Mouse (Mus musculus): ENCODE data around the gene Socs4. TPM values are rescaled to one million over a fixed set of nuclear protein-coding genes. Genes with fewer than 3 reads are reported as not detected.

The Socs4 gene
- polyA plus RNA-seq, 1 experiment, result 8.4 TPM

GRCm38 (mm10) chr14:47273751-47274150, 3.0 kb upstream of the Socs4 start:
- Histone ChIP-seq H3K4me1 (ENCODE audit: control insufficient read depth, insufficient read depth, insufficient read length, low read length) (no peaks in the 10 kb centered on the region), H3K4me3 (ENCODE audit: insufficient read depth, low read depth, low read length) (no peak overlapping the region), H3K27ac (replicated peaks; ENCODE audit: low read depth, low read length) (no peak overlapping the region)

DNA sequence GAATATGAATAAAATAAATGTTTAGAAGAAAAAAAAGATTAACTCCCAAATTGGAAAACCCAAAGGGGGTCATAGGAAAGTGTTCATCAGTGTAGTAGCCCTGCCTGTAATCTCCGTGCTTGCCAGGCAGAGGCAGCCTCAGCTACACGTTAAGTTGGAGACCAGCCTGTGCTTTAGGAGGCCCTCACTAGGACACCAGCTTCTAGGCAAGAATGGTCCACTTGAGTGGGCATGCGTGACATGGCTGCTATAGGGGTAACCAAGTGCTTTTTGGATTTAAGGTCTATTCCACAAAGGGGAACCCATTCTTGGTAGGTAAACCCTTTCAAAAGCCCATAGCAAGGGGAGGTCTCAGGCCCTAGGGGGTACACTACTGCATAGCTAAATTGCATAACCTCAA, 1.3 kb upstream of the Socs4 start:
- no peak overlapping the region for H3K4me3 ChIP-seq (ENCODE audit: insufficient read depth, low read depth, low read length)
- no peaks in the 10 kb centered on the region for H3K4me1 ChIP-seq (ENCODE audit: control insufficient read depth, insufficient read depth, insufficient read length, low read length)
- no peak overlapping the region for H3K27ac ChIP-seq (replicated peaks; ENCODE audit: low read depth, low read length)

GRCm38 (mm10) chr14:47276036-47276603, 611 bp upstream of the Socs4 start:
- no peaks in the 10 kb centered on the region for H3K4me1 ChIP-seq (ENCODE audit: control insufficient read depth, insufficient read depth, insufficient read length, low read length)
- H3K27ac ChIP-seq (replicated peaks; ENCODE audit: low read depth, low read length), result no peak overlapping the region
- peak overlapping the region; percentile 84 for H3K4me3 ChIP-seq (ENCODE audit: insufficient read depth, low read depth, low read length)

- Histone ChIP-seq H3K4me3 (ENCODE audit: insufficient read depth, low read depth, low read length) (no peak overlapping the region), H3K27ac (replicated peaks; ENCODE audit: low read depth, low read length) (no peak overlapping the region), H3K4me1 (ENCODE audit: control insufficient read depth, insufficient read depth, insufficient read length, low read length) (no peaks in the 10 kb centered on the region)
Measured at GRCm38 (mm10) chr14:47279058-47279457, 2.3 kb downstream of the Socs4 start.

- Histone ChIP-seq H3K27ac (replicated peaks; ENCODE audit: low read depth, low read length) (no peak overlapping the region), H3K4me1 (ENCODE audit: control insufficient read depth, insufficient read depth, insufficient read length, low read length) (no peaks in the 10 kb centered on the region), H3K4me3 (ENCODE audit: insufficient read depth, low read depth, low read length) (no peak overlapping the region)
Measured at GRCm38 (mm10) chr14:47281535-47281934, 4.8 kb downstream of the Socs4 start.

DNA sequence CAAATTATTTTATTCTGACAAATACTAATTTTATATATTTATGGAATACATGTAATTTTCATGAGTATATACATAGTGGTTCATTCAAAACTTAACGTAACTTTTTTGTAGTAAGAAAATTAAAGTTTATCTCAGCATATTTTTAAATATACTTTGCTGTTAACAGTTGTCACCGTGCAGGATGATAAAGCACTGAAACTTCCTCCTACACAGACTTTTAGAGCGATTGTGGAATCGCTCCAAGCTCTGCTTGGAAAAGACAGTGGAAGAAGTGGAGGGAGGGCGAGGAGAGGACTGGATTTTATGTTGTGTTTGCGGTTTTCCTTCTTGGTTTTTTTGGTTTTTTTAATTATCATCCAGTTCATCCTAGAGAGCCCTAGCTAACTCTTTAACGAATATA, 6.8 kb downstream of the Socs4 start:
- Histone ChIP-seq H3K4me3 (ENCODE audit: insufficient read depth, low read depth, low read length) (no peak overlapping the region), H3K27ac (replicated peaks; ENCODE audit: low read depth, low read length) (no peak overlapping the region), H3K4me1 (ENCODE audit: control insufficient read depth, insufficient read depth, insufficient read length, low read length) (no peaks in the 10 kb centered on the region)

DNA sequence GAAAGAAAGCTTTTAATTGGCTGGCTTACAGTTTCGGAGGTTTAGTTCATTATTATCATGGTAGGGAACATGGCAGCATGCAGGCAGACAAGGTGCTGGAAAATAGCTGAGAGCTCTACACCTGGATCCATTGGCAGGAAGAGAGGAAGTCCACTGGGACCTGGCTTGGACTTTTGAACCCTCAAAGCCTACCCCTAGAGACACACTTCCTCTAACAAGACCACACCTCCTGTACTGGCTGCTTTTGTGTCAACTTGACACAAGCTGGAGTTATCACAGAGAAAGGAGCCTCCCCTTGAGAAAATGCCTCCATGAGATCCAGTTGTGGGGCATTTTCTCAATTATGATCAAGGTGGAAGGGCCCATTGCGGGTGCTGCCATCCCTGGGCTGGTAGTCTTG, 8.5 kb downstream of the Socs4 start:
- no peak overlapping the region for H3K4me3 ChIP-seq (ENCODE audit: insufficient read depth, low read depth, low read length)
- no peak overlapping the region for H3K27ac ChIP-seq (replicated peaks; ENCODE audit: low read depth, low read length)

DNA sequence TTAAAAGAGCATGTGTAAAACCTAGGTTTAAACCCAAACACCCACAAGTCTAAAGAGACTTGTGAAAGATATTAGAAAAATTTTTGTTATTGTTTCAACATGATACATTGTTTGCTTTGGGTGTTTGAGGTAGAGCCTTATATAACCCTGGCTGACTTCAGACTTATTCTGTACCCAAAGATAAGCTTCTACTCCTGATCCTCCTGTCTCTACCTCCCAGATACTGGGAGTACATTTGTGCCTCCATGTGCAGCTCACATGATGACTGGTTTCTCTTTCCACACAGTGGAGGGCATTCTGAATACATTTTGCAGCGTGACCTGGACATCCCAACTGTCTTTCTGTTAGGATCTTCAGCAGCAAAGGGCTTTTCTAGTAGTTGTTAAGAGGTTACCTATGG, 9.5 kb downstream of the Socs4 start:
- H3K4me1 ChIP-seq (ENCODE audit: control insufficient read depth, insufficient read depth, insufficient read length, low read length), result no peaks in the 10 kb centered on the region
- H3K4me3 ChIP-seq (ENCODE audit: insufficient read depth, low read depth, low read length), result no peak overlapping the region
- no peak overlapping the region for H3K27ac ChIP-seq (replicated peaks; ENCODE audit: low read depth, low read length)

More for the DNA sequence above, 8.5 kb downstream of the Socs4 start:
- no peaks in the 10 kb centered on the region for H3K4me1 ChIP-seq (ENCODE audit: control insufficient read depth, insufficient read depth, insufficient read length, low read length)

GRCm38 (mm10) chr14:47287021-47287420, 10.3 kb downstream of the Socs4 start:
- Histone ChIP-seq H3K4me1 (ENCODE audit: control insufficient read depth, insufficient read depth, insufficient read length, low read length) (no peaks in the 10 kb centered on the region), H3K27ac (replicated peaks; ENCODE audit: low read depth, low read length) (no peak overlapping the region), H3K4me3 (ENCODE audit: insufficient read depth, low read depth, low read length) (no peak overlapping the region)

GRCm38 (mm10) chr14:47291772-47292171, 15.0 kb downstream of the Socs4 start:
- no peak overlapping the region for H3K27ac ChIP-seq (replicated peaks; ENCODE audit: low read depth, low read length)
- no peaks in the 10 kb centered on the region for H3K4me1 ChIP-seq (ENCODE audit: control insufficient read depth, insufficient read depth, insufficient read length, low read length)
- H3K4me3 ChIP-seq (ENCODE audit: insufficient read depth, low read depth, low read length), result no peak overlapping the region

DNA sequence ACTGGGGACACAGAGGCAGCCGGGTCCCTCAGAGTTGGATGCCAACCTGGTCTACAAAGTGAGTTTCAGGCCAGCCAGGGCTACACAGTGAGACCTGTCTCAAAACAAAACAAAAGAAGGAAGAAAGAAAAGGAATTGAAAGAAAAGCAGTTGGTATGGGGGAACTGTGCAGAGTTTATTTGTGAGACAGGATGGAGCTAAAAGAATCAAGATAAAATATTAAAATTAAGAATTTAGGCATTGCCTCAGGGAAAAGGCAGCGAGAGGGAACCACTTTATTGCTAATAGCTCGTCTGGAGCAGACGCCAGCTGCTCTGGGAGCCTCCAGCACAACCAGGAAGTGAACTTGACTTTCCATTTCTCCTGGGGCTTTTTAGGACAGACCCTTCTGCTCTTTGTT, 17.4 kb downstream of the Socs4 start:
- Histone ChIP-seq H3K27ac (replicated peaks; ENCODE audit: low read depth, low read length) (no peak overlapping the region), H3K4me3 (ENCODE audit: insufficient read depth, low read depth, low read length) (no peak overlapping the region), H3K4me1 (ENCODE audit: control insufficient read depth, insufficient read depth, insufficient read length, low read length) (no peaks in the 10 kb centered on the region)

DNA sequence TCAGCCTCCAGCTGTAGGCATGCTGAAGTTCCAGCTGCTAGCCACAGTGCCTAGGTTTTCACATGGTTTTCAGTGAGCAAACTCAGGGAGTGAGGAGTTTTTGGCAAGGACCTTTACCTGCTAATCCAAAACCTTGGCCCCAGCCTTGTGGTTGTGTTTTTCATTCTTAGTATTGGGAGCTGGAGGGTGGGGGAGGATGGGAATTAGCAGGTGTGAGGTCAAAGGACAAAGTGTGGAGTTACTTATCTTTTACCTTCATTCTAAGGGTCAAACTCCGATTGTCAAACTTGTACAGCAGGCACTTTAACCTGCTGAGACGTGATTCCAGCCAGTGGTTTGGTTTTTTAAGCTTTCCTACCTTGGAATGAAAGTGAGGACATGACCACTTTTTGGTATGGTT, 19.5 kb downstream of the Socs4 start:
- no peak overlapping the region for H3K27ac ChIP-seq (replicated peaks; ENCODE audit: low read depth, low read length)
- peaks cover 5% of the 10 kb centered on the region; the same call in 1 of the 2 replicates for H3K4me1 ChIP-seq (ENCODE audit: control insufficient read depth, insufficient read depth, insufficient read length, low read length)
- no peak overlapping the region for H3K4me3 ChIP-seq (ENCODE audit: insufficient read depth, low read depth, low read length)

- Histone ChIP-seq H3K27ac (replicated peaks; ENCODE audit: low read depth, low read length) (peak within 1 kb of the TSS; percentile 99), H3K4me1 (ENCODE audit: control insufficient read depth, insufficient read depth, insufficient read length, low read length) (peaks cover 6% of the 10 kb centered on the region), H3K4me3 (ENCODE audit: insufficient read depth, low read depth, low read length) (peak within 1 kb of the TSS; percentile 100)
Measured at GRCm38 (mm10) chr14:47297785-47298407, 21.2 kb downstream of the Socs4 start, which contains the start of gene Mapk1ip1l. TSS of gene Mapk1ip1l (plus strand) at chr14:47298266.

GRCm38 (mm10) chr14:47298408-47298792, 21.7 kb downstream of the Socs4 start:
- Histone ChIP-seq H3K4me1 (ENCODE audit: control insufficient read depth, insufficient read depth, insufficient read length, low read length) (peaks cover 10% of the 10 kb centered on the region), H3K27ac (replicated peaks; ENCODE audit: low read depth, low read length) (peak overlapping the region; percentile 99), H3K4me3 (ENCODE audit: insufficient read depth, low read depth, low read length) (peak overlapping the region; percentile 100)

- H3K4me3 ChIP-seq (ENCODE audit: insufficient read depth, low read depth, low read length), result peak overlapping the region; percentile 100
- H3K27ac ChIP-seq (replicated peaks; ENCODE audit: low read depth, low read length), result peak overlapping the region; percentile 68
- peaks cover 10% of the 10 kb centered on the region for H3K4me1 ChIP-seq (ENCODE audit: control insufficient read depth, insufficient read depth, insufficient read length, low read length)
Measured at GRCm38 (mm10) chr14:47298819-47299261, 22.1 kb downstream of the Socs4 start.

Data from brown adipose tissue, adult 24 weeks (tissue).